Mouse (Mus musculus) myocyte (in vitro differentiated cells): ENCODE measurements around the gene Entpd7. TPM values are rescaled to one million over a fixed set of nuclear protein-coding genes. Genes with fewer than 3 reads are reported as not detected.

Experiments
- H3K27me3 ChIP-seq: one replicate; pipeline ENCODE4 v1.6.1; 2011; ENCODE audit not compliant: control insufficient read depth, insufficient read depth, insufficient read length
- H3K36me3 ChIP-seq: one replicate; pipeline ENCODE4 v1.6.1; 2011; ENCODE audit not compliant: control insufficient read depth, insufficient read depth
- H3K4me2 ChIP-seq: one replicate; pipeline ENCODE4 v1.6.1; 2011; ENCODE audit warnings: low read depth, control low read depth
- H3K4me3 ChIP-seq: one replicate; pipeline ENCODE4 v1.5.1; 2011; ENCODE audit warnings: mild to moderate bottlenecking, control low read depth, moderate library complexity
- H3K79me2 ChIP-seq: one replicate; pipeline ENCODE4 v1.6.1; 2011; ENCODE audit not compliant: control insufficient read depth, insufficient read depth
- H3ac ChIP-seq: one replicate; pipeline ENCODE4 v1.6.1; 2011; ENCODE audit not compliant: control insufficient read depth, insufficient read length
- CEBPB ChIP-seq: IDR thresholded peaks from 2 replicates; pipeline ENCODE4 v1.6.1; 2011; ENCODE audit warnings: mild to moderate bottlenecking, moderate library complexity; ENCODE audit not compliant: poor library complexity, insufficient read depth, severe bottlenecking
- E2F4 ChIP-seq: IDR thresholded peaks from one replicate; pipeline ENCODE4 v1.6.1; 2011; ENCODE audit warnings: mild to moderate bottlenecking, control low read depth, moderate library complexity; ENCODE audit not compliant: insufficient read depth
- MAX ChIP-seq: IDR thresholded peaks from one replicate; pipeline ENCODE4 v1.6.1; 2011; ENCODE audit warnings: low read depth, mild to moderate bottlenecking, control low read depth
- MYOD1 ChIP-seq, 3 experiments: IDR thresholded peaks; one replicate each; pipeline ENCODE4 v1.6.1; 2011; ENCODE audit warnings: control low read depth in 2 of 3, low read depth in 2 of 3, mild to moderate bottlenecking in 2 of 3, moderate library complexity in 1 of 3; ENCODE audit not compliant: insufficient read length in 2 of 3, control insufficient read depth in 1 of 3
- MYOG ChIP-seq, 3 experiments: IDR thresholded peaks; one replicate each; pipeline ENCODE4 v1.6.1; 2011; ENCODE audit warnings: control low read depth in 2 of 3, low read depth in 2 of 3, mild to moderate bottlenecking in 2 of 3; ENCODE audit not compliant: insufficient read length in 2 of 3, control insufficient read depth in 1 of 3, insufficient read depth in 1 of 3
- POLR2A ChIP-seq: IDR thresholded peaks from one replicate; pipeline ENCODE4 v1.6.1; 2011; ENCODE audit warnings: low read depth, mild to moderate bottlenecking, control low read depth, moderate library complexity; ENCODE audit not compliant: insufficient read length
- POLR2AphosphoS2 ChIP-seq: IDR thresholded peaks from one replicate; pipeline ENCODE4 v1.6.1; 2011; ENCODE audit warnings: low read depth, control low read depth; ENCODE audit not compliant: insufficient read length
- REST ChIP-seq: IDR thresholded peaks from one replicate; pipeline ENCODE4 v1.6.1; 2011; ENCODE audit warnings: mild to moderate bottlenecking, control low read depth, moderate library complexity; ENCODE audit not compliant: insufficient read depth, insufficient read length
- SRF ChIP-seq: IDR thresholded peaks from one replicate; pipeline ENCODE4 v1.6.1; 2011; ENCODE audit warnings: low read depth; ENCODE audit not compliant: control insufficient read depth, insufficient read length
- TCF12 ChIP-seq: IDR thresholded peaks from one replicate; pipeline ENCODE4 v1.6.1; 2011; ENCODE audit warnings: mild to moderate bottlenecking, control low read depth; ENCODE audit not compliant: poor library complexity, insufficient read depth, severe bottlenecking
- TCF3 ChIP-seq: IDR thresholded peaks from one replicate; pipeline ENCODE4 v1.6.1; 2011; ENCODE audit warnings: low read depth, control low read depth; ENCODE audit not compliant: insufficient read length
- USF1 ChIP-seq: IDR thresholded peaks from one replicate; pipeline ENCODE4 v1.6.1; 2011; ENCODE audit warnings: low read depth, mild to moderate bottlenecking, control low read depth, moderate library complexity
- polyA plus RNA-seq: library from polyadenylated mRNA; unstranded; fragments of >200 nt; fragmentation: generic; extraction: Trizol; gene quantifications from one replicate; pipeline ENCODE4 v1.2.1, GENCODE M21; 2012; ENCODE audit warnings: missing spikeins

Entpd7 gene
- polyA plus RNA-seq, 1 experiment, result 2.2 TPM

DNA sequence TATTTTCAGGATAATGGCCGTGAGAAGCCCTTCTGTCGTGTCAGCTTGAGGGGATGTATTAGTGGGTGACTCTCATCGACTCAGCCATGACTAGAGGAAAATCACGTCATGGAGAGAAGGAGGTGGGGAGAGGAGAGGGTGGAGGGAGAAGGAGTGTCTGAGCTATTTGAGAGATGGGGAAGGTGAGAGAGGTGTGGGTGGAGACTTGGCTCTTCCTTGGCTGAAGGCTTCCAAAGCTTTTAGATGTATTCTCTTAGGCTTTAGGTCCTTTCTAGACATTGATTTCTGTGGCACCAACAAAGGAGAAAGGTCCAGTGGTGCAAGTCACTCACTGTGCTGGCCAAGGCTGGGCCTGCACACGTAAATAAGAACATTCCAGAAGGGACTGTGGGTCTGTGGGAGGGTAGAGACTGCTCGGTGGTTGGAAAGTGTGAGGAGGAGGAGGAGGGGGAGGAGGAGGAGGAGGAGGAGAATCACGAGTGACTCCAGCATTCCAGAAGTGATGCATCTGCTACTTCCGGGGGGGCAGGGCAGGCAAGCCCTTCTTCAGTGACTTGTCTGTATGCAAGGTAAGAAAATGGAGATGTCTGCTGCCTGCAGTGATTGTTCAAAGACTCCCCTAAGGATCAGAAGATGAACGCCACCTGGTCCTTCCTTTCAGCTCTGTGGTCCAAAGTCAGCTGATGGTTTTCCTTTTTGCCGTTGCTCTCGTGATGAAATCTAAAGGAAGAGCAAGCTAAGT, 9.7 kb downstream of the Entpd7 start:
- H3K36me3 ChIP-seq, result peaks cover 5% of the 10 kb centered on the region
- TF ChIP-seq TCF12, result no peak
- no peak for TF ChIP-seq MAX
- no peak for TF ChIP-seq MYOG (IDR thresholded peaks at IDR 0.05; ENCODE audit: control insufficient read depth in 1 of 3, insufficient read depth in 1 of 3, insufficient read length in 2 of 3, low read depth in 2 of 3)
- TF ChIP-seq TCF3, result no peak
- TF ChIP-seq POLR2AphosphoS2, result no peak
- no peak for TF ChIP-seq SRF
- TF ChIP-seq POLR2A, result no peak
- TF ChIP-seq USF1, result no peak
- no peak for TF ChIP-seq REST
- no peak for TF ChIP-seq E2F4
- TF ChIP-seq MYOD1 (IDR thresholded peaks at IDR 0.05; ENCODE audit: control insufficient read depth in 1 of 3, insufficient read length in 2 of 3, low read depth in 2 of 3), result no peak
- no peak for TF ChIP-seq CEBPB
- H3K4me3 ChIP-seq, result no peak overlapping the region
- no peaks in the 10 kb centered on the region for H3K27me3 ChIP-seq
- H3K4me2 ChIP-seq, result peak overlapping the region; percentile 16
- no peaks in the 10 kb centered on the region for H3K79me2 ChIP-seq
- no peak overlapping the region for H3ac ChIP-seq

DNA sequence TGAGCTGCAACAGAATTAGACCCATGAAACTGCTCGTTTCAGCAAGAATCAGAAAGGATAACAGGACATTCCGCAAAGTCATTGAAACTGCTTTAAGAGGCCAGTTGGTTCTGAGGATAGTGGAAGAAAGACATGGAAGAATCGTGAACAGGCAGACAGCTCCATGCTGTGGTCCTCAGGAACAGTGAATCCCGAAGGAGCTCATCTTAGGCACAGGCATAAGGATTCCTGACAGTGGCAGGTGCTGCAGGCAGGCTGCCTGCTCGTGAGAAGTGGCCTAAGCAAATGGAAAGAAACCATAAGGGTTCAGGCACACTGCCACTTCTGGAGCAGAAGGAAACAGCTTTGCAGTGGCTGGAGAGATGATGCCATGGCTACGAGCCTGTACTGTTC, 10.3 kb downstream of the Entpd7 start:
- no peaks in the 10 kb centered on the region for H3K27me3 ChIP-seq
- no peak overlapping the region for H3K4me2 ChIP-seq
- TF ChIP-seq SRF (no peak), CEBPB (no peak), USF1 (no peak), TCF3 (no peak), MAX (no peak), POLR2AphosphoS2 (no peak), POLR2A (no peak), E2F4 (no peak), TCF12 (no peak), MYOD1 (IDR thresholded peaks at IDR 0.05; ENCODE audit: control insufficient read depth in 1 of 3, insufficient read length in 2 of 3, low read depth in 2 of 3) (no peak), REST (no peak), MYOG (IDR thresholded peaks at IDR 0.05; ENCODE audit: control insufficient read depth in 1 of 3, insufficient read depth in 1 of 3, insufficient read length in 2 of 3, low read depth in 2 of 3) (no peak)
- H3K4me3 ChIP-seq, result no peak overlapping the region
- H3ac ChIP-seq, result no peak overlapping the region
- peaks cover 5% of the 10 kb centered on the region for H3K36me3 ChIP-seq
- no peaks in the 10 kb centered on the region for H3K79me2 ChIP-seq

DNA sequence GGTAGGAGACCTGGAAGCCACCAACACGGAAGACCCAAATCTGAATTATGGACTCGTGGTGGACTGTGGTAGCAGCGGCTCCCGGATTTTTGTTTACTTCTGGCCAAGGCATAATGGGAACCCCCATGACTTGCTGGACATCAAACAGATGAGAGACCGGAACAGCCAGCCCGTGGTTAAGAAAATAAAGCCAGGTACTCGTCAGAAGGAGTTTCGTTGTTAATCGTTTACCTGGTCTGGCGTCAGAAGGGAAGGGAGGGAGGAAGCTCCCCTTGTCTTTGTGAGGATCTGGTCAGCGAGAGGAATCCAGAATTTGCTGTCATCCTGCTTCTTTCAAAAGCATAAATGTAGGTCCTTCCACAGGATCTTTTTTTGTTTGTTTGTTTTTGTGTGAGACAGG, 14.7 kb downstream of the Entpd7 start:
- no peaks in the 10 kb centered on the region for H3K79me2 ChIP-seq
- TF ChIP-seq MYOG (IDR thresholded peaks at IDR 0.05; ENCODE audit: control insufficient read depth in 1 of 3, insufficient read depth in 1 of 3, insufficient read length in 2 of 3, low read depth in 2 of 3) (no peak), POLR2AphosphoS2 (no peak), SRF (no peak), CEBPB (no peak), REST (no peak), TCF12 (no peak), E2F4 (no peak), MYOD1 (IDR thresholded peaks at IDR 0.05; ENCODE audit: control insufficient read depth in 1 of 3, insufficient read length in 2 of 3, low read depth in 2 of 3) (no peak), POLR2A (no peak), USF1 (no peak), TCF3 (no peak), MAX (no peak)
- no peak overlapping the region for H3ac ChIP-seq
- H3K4me3 ChIP-seq, result no peak overlapping the region
- peaks cover 5% of the 10 kb centered on the region for H3K36me3 ChIP-seq
- H3K27me3 ChIP-seq, result no peaks in the 10 kb centered on the region
- H3K4me2 ChIP-seq, result no peak overlapping the region

DNA sequence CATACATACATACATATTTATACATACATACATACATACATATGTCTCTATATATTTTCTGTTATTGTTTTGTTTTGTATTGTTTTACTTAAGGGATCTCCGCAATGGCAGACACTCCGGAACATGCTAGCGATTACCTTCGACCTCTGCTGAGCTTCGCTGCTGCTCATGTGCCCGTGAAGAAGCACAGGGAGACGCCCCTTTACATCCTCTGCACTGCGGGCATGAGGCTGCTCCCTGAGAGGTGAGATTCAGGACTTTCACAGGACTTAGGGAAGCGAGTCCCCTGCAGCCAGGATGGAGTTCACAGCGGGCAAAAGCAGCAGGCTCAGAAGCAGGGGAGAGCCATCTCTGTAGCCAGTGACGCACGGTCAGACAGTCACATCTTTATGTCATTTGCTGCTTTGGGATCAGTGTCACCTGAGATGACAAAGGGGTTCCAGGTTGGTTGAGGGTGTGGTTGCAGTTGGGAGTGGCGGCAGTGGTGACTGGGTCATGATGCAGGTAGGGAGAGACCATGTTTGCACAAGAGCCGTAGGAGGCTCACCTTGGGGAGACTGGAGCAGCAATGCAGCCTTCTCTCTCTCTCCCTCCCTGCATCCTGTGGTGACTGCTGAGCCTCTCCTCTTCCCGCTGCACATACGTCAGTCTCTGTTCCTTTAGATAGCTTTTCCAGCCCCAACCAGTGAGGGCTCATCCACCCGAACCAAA, 15.5 kb downstream of the Entpd7 start:
- TF ChIP-seq TCF12, result no peak
- no peak for TF ChIP-seq POLR2AphosphoS2
- no peak for TF ChIP-seq MYOD1 (IDR thresholded peaks at IDR 0.05; ENCODE audit: control insufficient read depth in 1 of 3, insufficient read length in 2 of 3, low read depth in 2 of 3)
- no peak for TF ChIP-seq USF1
- TF ChIP-seq E2F4, result no peak
- TF ChIP-seq TCF3, result no peak
- TF ChIP-seq CEBPB, result no peak
- no peak for TF ChIP-seq MYOG (IDR thresholded peaks at IDR 0.05; ENCODE audit: control insufficient read depth in 1 of 3, insufficient read depth in 1 of 3, insufficient read length in 2 of 3, low read depth in 2 of 3)
- TF ChIP-seq POLR2A, result no peak
- TF ChIP-seq SRF, result no peak
- no peak for TF ChIP-seq REST
- TF ChIP-seq MAX, result no peak
- Histone ChIP-seq H3K36me3 (peaks cover 5% of the 10 kb centered on the region), H3K4me2 (no peak overlapping the region), H3K4me3 (no peak overlapping the region), H3ac (no peak overlapping the region), H3K27me3 (no peaks in the 10 kb centered on the region), H3K79me2 (no peaks in the 10 kb centered on the region)
